Mouse (Mus musculus) monocyte, adult 5-6 weeks (primary cell): ENCODE results near the gene Stim1. TPM values are rescaled to one million over a fixed set of nuclear protein-coding genes. Genes with fewer than 3 reads are reported as not detected.

Source experiments
- ATAC-seq: fragments of 153-309, 156-312 bp; replicated peaks from 2 replicates; pipeline ENCODE4 v1.8.0; 2017; ENCODE audit warnings: mild to moderate bottlenecking; ENCODE audit not compliant: low TSS enrichment, insufficient number of reproducible peaks, severe bottlenecking, poor library complexity, low FRiP score
- total RNA-seq: library from RNA; stranded (forward); fragments of 200-1000, 200-491, 200-594 nt; gene quantifications from 3 replicates; pipeline ENCODE4 v1.2.3, GENCODE M21; 2017

Stim1 gene
- total RNA-seq, 1 experiment from 2014 or later: 51.0 TPM

GRCm38 (mm10) chr7:102281403-102281802, 13.8 kb downstream of the Stim1 start:
- no peak for ATAC-seq

DNA sequence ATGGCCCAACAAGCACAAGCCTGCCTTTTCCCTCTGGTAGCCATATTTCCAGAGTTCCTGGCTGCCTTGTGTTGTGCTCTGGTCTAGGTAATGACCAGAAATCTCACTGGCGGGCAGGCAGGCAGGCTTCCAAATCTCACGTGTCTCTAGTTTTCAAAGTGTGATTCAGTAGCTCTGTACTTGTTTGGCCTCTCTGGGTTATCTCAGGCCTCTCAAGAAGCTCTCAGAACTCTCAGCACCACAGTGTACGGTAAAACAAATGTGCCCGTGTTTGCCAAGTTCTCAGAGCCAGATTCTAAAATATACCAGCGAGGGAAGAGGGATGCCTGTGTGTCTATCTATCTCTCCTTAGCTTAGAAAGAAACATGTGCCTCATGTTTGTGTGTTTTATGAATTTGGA, 14.7 kb downstream of the Stim1 start:
- ATAC-seq: no peak

GRCm38 (mm10) chr7:102289466-102289865, 21.9 kb downstream of the Stim1 start:
- ATAC-seq: no peak

DNA sequence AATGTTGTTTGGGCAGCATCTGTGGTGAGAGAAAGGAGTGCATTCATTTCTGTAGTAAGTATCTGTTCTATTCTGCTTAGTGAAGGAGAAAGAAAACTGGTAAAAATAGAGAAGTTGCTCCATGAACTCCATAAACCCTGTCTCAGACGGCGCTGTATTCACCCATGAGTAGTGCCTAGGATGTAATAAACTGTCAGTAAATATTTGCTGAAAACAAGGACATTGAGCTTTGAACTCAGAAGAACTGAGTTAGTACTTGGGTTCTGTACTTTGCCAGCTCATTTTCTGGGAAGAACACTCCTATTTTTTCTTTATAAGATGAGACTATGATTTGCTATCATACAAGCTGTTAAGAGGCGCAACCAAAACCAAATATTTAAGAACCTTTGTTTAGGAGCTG, 24.6 kb downstream of the Stim1 start:
- ATAC-seq: no peak

- no peak for ATAC-seq
These were observed 25.6 kb downstream of the Stim1 start for GRCm38 (mm10) chr7:102293234-102293633.

DNA sequence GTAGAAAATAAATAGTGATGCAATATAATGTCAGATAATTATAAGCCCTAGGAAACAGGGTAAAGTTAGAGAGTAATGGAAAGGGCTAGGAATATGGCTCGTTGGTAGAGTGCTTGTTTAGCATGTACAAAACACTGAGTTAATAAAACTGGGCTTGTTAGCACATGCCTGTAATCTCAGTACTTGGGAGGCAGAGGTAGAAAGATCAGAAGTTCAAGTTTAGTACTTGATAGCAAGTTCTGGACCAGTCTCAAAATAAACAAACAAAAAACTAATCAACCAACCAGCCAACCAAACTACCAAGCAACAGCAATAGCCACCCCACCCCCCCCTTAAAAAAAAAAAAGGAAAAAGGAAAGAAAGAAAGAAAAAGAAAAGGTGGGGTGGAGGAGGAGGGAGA, 33.2 kb downstream of the Stim1 start:
- ATAC-seq: no peak

GRCm38 (mm10) chr7:102302471-102302870, 34.9 kb downstream of the Stim1 start:
- ATAC-seq: no peak

GRCm38 (mm10) chr7:102305596-102305995, 38.0 kb downstream of the Stim1 start:
- ATAC-seq: no peak

GRCm38 (mm10) chr7:102310266-102310665, 42.7 kb downstream of the Stim1 start:
- ATAC-seq: no peak

DNA sequence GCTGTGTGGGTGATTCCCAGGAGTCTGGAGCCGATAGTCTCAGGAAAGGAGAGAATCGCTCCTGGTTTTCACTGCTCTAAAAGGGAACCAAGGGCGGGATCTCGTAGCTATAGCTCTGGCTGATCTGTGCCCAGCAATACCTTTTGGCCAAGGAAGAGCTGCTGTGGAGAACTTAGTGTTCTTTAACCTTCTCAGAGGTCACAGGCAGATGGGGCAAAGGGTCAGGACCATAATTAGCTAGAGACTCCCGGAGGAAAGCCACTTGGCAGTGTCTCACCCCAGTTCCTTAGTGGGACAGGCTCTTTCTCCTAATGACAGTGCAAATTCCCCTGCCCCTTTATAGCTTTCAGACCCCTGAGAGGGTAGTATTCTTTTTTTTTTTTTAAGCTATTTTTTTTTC, 43.2 kb downstream of the Stim1 start:
- no peak for ATAC-seq

DNA sequence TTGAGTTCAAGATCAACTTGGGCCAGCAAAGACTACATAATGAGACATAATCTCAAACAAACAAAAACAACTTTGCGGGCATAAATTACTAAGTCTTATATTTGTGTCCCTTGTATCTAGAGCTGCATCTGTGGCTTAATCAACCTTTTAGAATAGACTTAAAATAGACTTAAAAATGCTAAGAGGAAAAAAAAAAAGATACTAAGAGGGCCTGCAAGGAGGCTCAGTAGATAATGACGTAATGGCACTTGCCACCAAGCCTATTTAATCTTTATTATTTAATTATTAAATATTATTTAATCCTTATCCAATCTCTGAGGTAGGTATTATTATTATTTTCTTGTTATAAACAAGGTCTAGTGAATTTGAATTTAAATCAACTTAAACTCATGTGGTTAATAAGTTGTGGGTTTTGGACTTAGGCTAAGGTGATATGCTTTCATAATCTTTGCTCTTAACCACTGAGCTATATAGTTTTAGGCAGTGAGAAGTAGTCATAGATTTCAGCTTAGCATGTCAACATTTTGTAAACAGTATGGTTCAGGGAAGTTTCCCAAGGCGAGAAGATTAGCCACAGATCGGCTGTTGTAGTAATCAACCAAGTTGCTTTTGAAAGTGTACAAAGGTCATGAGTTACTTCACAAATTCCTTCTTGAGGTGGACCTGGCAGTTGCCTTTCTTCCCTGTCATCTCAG, 45.4 kb downstream of the Stim1 start:
- peak; percentile 84 for ATAC-seq

DNA sequence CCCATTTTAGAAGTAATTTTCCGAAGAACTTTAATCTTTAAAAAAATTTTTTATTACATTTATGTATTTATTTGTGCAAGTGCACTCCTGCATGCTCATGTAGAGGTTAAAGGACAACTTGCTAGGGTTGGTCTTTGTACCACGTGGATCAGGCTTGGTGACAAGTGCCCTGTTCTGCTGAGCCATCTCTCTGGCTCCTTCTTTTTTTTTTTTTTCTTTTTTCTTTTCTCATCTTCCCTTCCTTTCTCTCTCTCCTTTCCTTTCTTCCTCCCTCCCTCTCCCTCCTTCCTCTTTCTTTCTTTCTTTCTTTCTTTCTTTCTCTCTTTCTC, 45.9 kb downstream of the Stim1 start:
- ATAC-seq: peak; percentile 16; the same call in 1 of the 2 replicates

- no peak for ATAC-seq
These were observed 46.5 kb downstream of the Stim1 start for GRCm38 (mm10) chr7:102314107-102314506.

- no peak for ATAC-seq
These were observed 47.3 kb downstream of the Stim1 start for GRCm38 (mm10) chr7:102314908-102315307.

GRCm38 (mm10) chr7:102315435-102315834, 47.8 kb downstream of the Stim1 start:
- no peak for ATAC-seq

DNA sequence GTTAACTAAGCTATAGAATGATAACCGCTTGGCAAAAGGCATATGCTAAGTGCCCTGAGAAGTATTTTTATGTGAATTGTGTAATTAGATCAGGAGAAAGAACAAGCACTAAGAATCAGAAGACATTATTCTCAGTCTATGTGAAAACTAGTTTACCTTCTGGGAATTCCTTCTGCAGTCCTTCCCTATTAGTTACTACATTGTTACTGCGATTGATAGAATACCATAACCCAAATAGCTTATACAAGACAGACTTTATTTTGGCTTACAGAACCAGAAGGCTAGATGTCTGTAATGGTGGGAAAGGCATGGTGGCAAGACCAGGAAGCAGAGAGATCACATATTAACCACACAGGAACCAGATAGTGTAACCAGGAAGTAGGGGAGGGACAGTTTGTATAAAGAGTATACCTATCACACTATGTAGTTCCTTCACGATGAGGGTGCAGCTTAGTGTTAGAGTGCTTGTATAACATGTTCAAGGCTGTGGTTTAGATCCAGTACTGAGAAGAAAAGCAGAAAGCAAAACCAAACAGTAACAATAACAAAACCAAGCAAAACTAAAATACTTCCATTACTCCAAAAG, 50.1 kb downstream of the Stim1 start:
- ATAC-seq: peak; percentile 58; the same call in 1 of the 2 replicates

DNA sequence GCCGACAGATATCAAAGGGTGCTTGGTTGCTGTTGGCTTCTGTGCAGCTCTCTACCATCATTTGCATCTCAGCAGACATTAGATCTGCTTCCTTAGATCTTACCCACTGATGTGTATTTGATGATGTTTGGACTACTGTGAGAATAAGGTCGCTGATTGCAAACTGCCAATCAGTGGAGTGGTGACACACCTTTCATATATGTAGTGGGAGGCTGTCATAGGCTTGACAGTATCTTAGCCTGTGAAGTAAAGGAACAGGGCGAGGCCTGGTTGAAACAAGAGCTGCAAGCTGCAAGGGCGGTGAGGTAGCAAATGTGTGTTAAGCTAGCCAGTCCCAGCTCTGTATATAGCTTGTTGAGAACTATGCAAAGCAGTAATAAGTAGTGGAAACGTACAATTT, 54.5 kb downstream of the Stim1 start:
- ATAC-seq: no peak

- ATAC-seq: no peak
These were observed 58.7 kb downstream of the Stim1 start for GRCm38 (mm10) chr7:102326323-102326722.

GRCm38 (mm10) chr7:102330270-102330669, 62.7 kb downstream of the Stim1 start:
- ATAC-seq: no peak

DNA sequence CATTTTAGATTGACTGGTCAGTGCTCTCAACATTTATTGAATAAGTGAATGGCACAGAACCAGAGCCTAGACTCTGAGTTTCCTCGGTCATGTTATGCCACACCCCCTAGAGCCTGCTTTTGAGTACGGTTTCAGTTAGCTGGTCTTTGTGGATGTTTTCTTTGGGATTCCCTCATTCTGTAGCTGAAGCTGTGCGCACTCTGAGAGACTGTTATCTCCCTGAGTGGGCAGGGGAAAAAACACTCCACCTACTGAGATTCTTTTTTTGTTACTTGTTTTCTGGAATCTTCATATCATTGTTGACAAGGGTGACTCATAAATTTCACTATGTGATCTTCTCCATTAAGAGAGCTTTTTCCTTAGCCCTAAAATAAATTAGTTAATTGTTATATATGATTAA, 63.9 kb downstream of the Stim1 start:
- ATAC-seq: no peak

GRCm38 (mm10) chr7:102333741-102334140, 66.1 kb downstream of the Stim1 start:
- no peak for ATAC-seq
